Mouse (Mus musculus): ENCODE results near the gene Slf2. TPM values are rescaled to one million over a fixed set of nuclear protein-coding genes. Genes with fewer than 3 reads are reported as not detected.
A peak's percentile ranks its signal among the peaks of the same experiment; 100 is the strongest.

Slf2 gene
- total RNA-seq, 2 experiments from 2014 or later = 37.2 to 41.8 TPM

GRCm38 (mm10) chr19:44988321-44988720 is 57.4 kb downstream of the Slf2 start:
- intact Hi-C loops (cut with DNase I) = loop anchor here (2.0 kb wide), 1 partner anchor 28 kb away; no protein-coding TSS in a partner anchor
- Histone ChIP-seq H3K4me3 (peak overlapping the region; percentile 60; the same call in 1 of the 2 replicates), H3K27ac (0 out of 2 replicates have a peak overlapping the region, but pooled peaks have one; percentile 80)
- no peak for DNase-seq (ENCODE audit: extremely low spot score in 1 of 2, low spot score in 2 of 2)
- TF ChIP-seq CTCF (IDR thresholded peaks at IDR 0.05) = no peak

DNA sequence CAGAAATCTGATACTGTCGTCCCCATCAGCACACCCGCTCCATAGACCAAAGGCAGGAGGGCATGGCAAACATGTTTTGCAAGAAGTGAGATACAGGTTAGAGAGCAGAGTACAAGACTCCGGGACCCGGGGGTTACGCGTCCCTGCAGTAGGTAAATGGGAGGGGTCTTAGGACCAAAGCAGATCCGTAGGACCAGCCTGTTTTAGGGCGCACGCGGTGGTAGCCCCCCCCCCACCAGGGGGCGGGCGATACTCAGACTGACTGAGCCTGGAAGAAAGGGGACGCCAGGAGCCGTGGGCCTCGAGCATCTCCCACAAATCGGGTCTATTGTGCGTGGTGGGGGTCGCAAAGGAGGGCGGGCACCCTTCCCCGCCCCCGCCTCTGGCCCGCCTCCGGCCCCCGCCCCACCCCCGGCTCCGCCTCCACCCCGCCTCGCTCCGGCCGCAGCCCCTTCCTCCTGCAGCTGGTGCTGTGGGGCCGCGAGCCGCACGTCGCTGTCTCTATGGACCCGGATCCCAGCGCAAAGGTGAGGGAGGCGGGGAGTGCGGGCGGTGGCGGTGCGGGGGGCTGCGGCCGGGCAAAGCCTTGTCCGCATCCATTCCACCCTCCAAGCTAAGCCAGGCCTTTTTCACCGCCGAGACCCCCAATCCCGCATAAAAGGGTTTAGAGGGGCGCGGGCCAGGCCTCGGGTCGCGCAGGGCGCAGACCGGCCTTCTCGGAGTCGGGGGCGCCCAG is 58.0 kb downstream of the Slf2 start, which contains the start of gene Sema4g:
Sema4g (plus strand) TSS at position 271 of the 736 bp plus-strand sequence.
- Histone ChIP-seq H3K4me3 (peak within 1 kb of the TSS; percentile 60), H3K27ac (peak within 1 kb of the TSS; percentile 80)
- intact Hi-C loops (cut with DNase I) = loop anchor here (2.0 kb wide), 1 partner anchor 28 kb away; no protein-coding TSS in a partner anchor
- no peak for DNase-seq (ENCODE audit: extremely low spot score in 1 of 2, low spot score in 2 of 2)
- peak; percentile 50 for TF ChIP-seq CTCF (IDR thresholded peaks at IDR 0.05)

GRCm38 (mm10) chr19:44989567-44990495 is 58.9 kb downstream of the Slf2 start:
- intact Hi-C loops (cut with DNase I) = loop anchor here (2.0 kb wide), 1 partner anchor 27 kb away; no protein-coding TSS in a partner anchor

DNA sequence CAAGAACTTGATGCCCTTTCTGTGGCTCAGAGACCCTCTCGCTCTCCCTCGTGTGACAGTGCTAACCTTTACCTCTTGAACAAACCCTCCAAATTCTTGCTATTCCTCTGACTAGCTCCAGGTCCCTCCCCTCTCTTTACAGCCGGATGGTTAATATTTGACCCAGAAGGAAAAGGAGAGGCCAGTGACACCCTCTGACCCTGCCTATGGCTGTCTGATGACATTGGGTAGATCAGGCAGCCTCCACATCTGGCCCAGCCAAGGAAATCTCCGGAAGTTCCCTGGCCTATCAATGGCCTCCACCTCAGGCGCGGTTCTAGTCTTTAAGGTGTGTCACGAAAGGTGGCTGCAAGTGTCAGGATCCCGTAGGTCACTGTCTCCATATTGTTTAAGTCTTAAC is 60.1 kb downstream of the Slf2 start:
- no peak overlapping the region for H3K4me3 ChIP-seq
- no peak for TF ChIP-seq CTCF (IDR thresholded peaks at IDR 0.05)
- H3K27ac ChIP-seq = no peak overlapping the region
- no peak for DNase-seq (ENCODE audit: extremely low spot score in 1 of 2, low spot score in 2 of 2)
- intact Hi-C loops (cut with DNase I) = no loop called here

More at GRCm38 (mm10) chr19:44989567-44990495, 58.9 kb downstream of the Slf2 start:
- Histone ChIP-seq H3K4me3 (peak overlapping the region; percentile 60), H3K27ac (peak overlapping the region; percentile 80)
- DNase-seq (ENCODE audit: extremely low spot score in 1 of 2, low spot score in 2 of 2) = no peak
- no peak for TF ChIP-seq CTCF (IDR thresholded peaks at IDR 0.05)

GRCm38 (mm10) chr19:44992246-44992645 is 61.3 kb downstream of the Slf2 start:
- no peak for TF ChIP-seq CTCF (IDR thresholded peaks at IDR 0.05)

GRCm38 (mm10) chr19:44992712-44993111 is 61.8 kb downstream of the Slf2 start:
- no peak for DNase-seq (ENCODE audit: extremely low spot score in 1 of 2, low spot score in 2 of 2)
- intact Hi-C loops (cut with DNase I) = no loop called here
- TF ChIP-seq CTCF (IDR thresholded peaks at IDR 0.05) = no peak
- H3K27ac ChIP-seq = no peak overlapping the region
- H3K4me3 ChIP-seq = no peak overlapping the region

More at GRCm38 (mm10) chr19:44992246-44992645, 61.3 kb downstream of the Slf2 start:
- intact Hi-C loops (cut with DNase I) = no loop called here
- Histone ChIP-seq H3K4me3 (no peak overlapping the region), H3K27ac (no peak overlapping the region)
- no peak for DNase-seq (ENCODE audit: extremely low spot score in 1 of 2, low spot score in 2 of 2)

DNA sequence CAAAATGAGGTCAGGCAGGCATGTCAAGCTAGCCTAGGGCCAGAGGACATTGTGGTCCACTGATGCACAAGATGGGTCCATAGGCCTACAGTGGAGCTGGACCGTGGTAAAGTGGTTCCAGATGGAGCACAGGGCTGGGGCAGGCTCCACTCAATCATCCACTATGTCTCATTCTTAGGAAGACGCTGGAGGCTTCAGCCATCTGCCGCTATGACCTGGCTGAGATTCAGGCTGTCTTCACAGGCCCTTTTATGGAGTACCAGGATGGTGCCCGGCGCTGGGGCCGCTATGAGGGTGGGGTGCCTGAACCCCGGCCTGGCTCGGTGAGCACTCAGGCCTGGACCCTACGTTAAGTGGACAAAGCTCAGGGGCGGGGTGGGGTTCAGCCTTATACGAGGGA is 66.8 kb downstream of the Slf2 start:
- Histone ChIP-seq H3K4me3 (no peak overlapping the region), H3K27ac (no peak overlapping the region)
- no peak for DNase-seq (ENCODE audit: extremely low spot score in 1 of 2, low spot score in 2 of 2)
- intact Hi-C loops (cut with DNase I) = no loop called here
- no peak for TF ChIP-seq CTCF (IDR thresholded peaks at IDR 0.05)

GRCm38 (mm10) chr19:44999647-45000046 is 68.7 kb downstream of the Slf2 start:
- H3K4me3 ChIP-seq = no peak overlapping the region
- no peak for DNase-seq (ENCODE audit: extremely low spot score in 1 of 2, low spot score in 2 of 2)
- intact Hi-C loops (cut with DNase I) = no loop called here
- TF ChIP-seq CTCF (IDR thresholded peaks at IDR 0.05) = no peak
- H3K27ac ChIP-seq = no peak overlapping the region

DNA sequence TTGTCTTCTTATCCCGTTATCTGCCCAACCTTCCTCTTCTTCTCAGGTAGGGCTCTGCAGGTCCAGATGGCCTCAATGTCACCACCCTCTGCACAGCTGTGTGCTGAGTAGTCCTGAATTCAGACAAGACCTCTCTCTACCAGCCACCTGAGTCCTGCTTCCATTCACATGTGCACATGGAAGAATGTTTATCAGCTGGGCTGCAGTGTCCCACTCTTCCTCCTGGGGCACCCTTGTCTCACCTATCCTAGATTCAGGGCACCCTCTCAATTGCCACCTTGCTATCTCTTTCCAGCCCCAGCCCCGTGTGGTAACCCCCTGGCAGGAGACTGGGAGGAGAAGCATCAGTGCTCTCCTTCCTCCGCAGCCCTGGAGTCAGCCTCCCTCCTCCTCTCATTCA is 71.3 kb downstream of the Slf2 start:
- intact Hi-C loops (cut with DNase I) = no loop called here
- peak; percentile 28 for TF ChIP-seq CTCF (IDR thresholded peaks at IDR 0.05)
- no peak overlapping the region for H3K4me3 ChIP-seq

GRCm38 (mm10) chr19:45003740-45004516 is 73.0 kb downstream of the Slf2 start:
- no peak for DNase-seq (ENCODE audit: extremely low spot score in 1 of 2, low spot score in 2 of 2)
- no peak for TF ChIP-seq CTCF (IDR thresholded peaks at IDR 0.05)
- intact Hi-C loops (cut with DNase I) = no loop called here
- Histone ChIP-seq H3K27ac (no peak overlapping the region), H3K4me3 (no peak overlapping the region)

More for the DNA sequence above, 71.3 kb downstream of the Slf2 start:
- no peak for DNase-seq (ENCODE audit: extremely low spot score in 1 of 2, low spot score in 2 of 2)
- H3K27ac ChIP-seq = no peak overlapping the region

DNA sequence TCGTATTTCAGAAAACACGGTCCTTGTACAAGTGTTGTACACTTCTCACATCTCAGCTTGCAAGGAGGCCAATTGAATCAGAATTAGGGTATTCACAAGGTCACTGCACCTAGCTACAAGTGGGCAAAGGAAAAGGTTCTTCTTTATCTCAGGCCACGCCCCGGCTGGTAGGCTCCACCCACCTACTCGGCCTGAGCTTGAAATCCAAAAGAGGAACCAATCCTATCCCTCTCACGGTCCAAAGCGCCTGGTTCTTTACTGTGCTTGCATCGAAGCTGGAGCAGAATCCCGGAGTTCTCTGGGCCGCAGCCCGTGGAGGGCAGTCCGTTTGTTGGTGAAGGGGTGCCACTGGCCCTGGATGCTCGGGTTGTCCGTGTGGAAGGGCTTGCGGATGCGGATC is 74.5 kb downstream of the Slf2 start, which contains the start of gene Twnk:
Twnk (plus strand) TSS at position 220 of the 400 bp plus-strand sequence.
- no peak for DNase-seq (ENCODE audit: extremely low spot score in 1 of 2, low spot score in 2 of 2)
- intact Hi-C loops (cut with DNase I) = no loop called here
- TF ChIP-seq CTCF (IDR thresholded peaks at IDR 0.05) = no peak

More for the DNA sequence above, 74.5 kb downstream of the Slf2 start, which contains the start of gene Twnk:
- Histone ChIP-seq H3K4me3 (peak within 1 kb of the TSS; percentile 98), H3K27ac (peak within 1 kb of the TSS; percentile 85)

Data from left cerebral cortex, adult 2 months (tissue).